ENCODE assay signal across 16 mouse cellular contexts in genomic region chr7:52467135-52467534, GRCm38 (mm10).
DNase-seq lines count a peak whose midpoint lies in the region; ATAC-seq and TF ChIP-seq lines count a peak whose summit lies in the region.
"Had no signal": no experiment of that assay in that cellular context is flagged by ENCODE, and none has a peak within 500 bp of the region (broad histone marks: within the 10 kb centered on the region; RNA-seq: fewer than 3 reads in every experiment).

No protein-coding gene starts in this region.

- H3K27me3 ChIP-seq in forebrain, postnatal 0 days (ENCODE audit: insufficient read depth, low read length): no peaks in the 10 kb centered on the region
- H3K27me3 ChIP-seq in forebrain, embryonic 12.5 days: no peaks in the 10 kb centered on the region
- H3K27me3 ChIP-seq in E14TG2a.4 (ENCODE audit: insufficient read depth, low read length): no peaks in the 10 kb centered on the region
- H3K27me3 ChIP-seq in thymus, adult 2 months (ENCODE audit: control insufficient read depth, insufficient read depth, low read length): no peaks in the 10 kb centered on the region
- H3K27me3 ChIP-seq: embryonic facial prominence, embryonic 15.5 days had no signal

- no peak overlapping the region for H3K4me2 ChIP-seq in forebrain, postnatal 0 days (ENCODE audit: low read depth)
- H3K4me2 ChIP-seq in forebrain, embryonic 12.5 days: no peak overlapping the region
- H3K4me2 ChIP-seq: embryonic facial prominence, embryonic 15.5 days had no signal

- no peak for ATAC-seq in forebrain, postnatal 0 days
- ATAC-seq in forebrain, embryonic 12.5 days (ENCODE audit: low FRiP score): no peak
- ATAC-seq: activated CD4-positive, CD25-positive, alpha-beta regulatory T cell, adult 4 months; forebrain, embryonic 16.5 days; inflammation-experienced regulatory T-cells, adult 6 months had no signal

- peak; percentile 11 for DNase-seq in forebrain, postnatal 0 days
- DNase-seq in left cerebral cortex, adult 2 months (ENCODE audit: extremely low spot score in 1 of 2, low spot score in 2 of 2): no peak
- no peak for DNase-seq in left cerebral cortex, adult 18-20 months (ENCODE audit: low spot score in 2 of 2)
- DNase-seq in forelimb bud, embryonic 11.5 days (ENCODE audit: low read depth, low spot score): peak; percentile 1
- no peak for DNase-seq in thymus, adult 2 months
- DNase-seq in layer of hippocampus, postnatal 10 days (ENCODE audit: low spot score in 2 of 2): no peak
- DNase-seq: cerebellum, adult 8-10 months; heart, postnatal 10 days; lung, adult 18-20 months; thymus, postnatal 25 days had no signal

- intact Hi-C loops in left cerebral cortex, adult 2 months (cut with DNase I): no loop called here

- no peak overlapping the region for H3K9ac ChIP-seq in forebrain, postnatal 0 days
- H3K9ac ChIP-seq in forebrain, embryonic 12.5 days: no peak overlapping the region
- H3K9ac ChIP-seq: embryonic facial prominence, embryonic 15.5 days had no signal

- H3K27ac ChIP-seq in forebrain, postnatal 0 days (ENCODE audit: low read depth, low read length): no peak overlapping the region
- H3K27ac ChIP-seq in forebrain, embryonic 12.5 days: no peak overlapping the region
- no peak overlapping the region for H3K27ac ChIP-seq in left cerebral cortex, adult 2 months
- no peak overlapping the region for H3K27ac ChIP-seq in thymus, adult 2 months (ENCODE audit: control insufficient read depth, insufficient read depth, low read length)
- H3K27ac ChIP-seq: embryonic facial prominence, embryonic 15.5 days had no signal

- no peak overlapping the region for H3K4me3 ChIP-seq in forebrain, postnatal 0 days (ENCODE audit: low read depth, low read length)
- no peak overlapping the region for H3K4me3 ChIP-seq in forebrain, embryonic 12.5 days (replicated peaks)
- no peak overlapping the region for H3K4me3 ChIP-seq in left cerebral cortex, adult 2 months
- H3K4me3 ChIP-seq in E14TG2a.4 (replicated peaks; ENCODE audit: low read length): no peak overlapping the region
- no peak overlapping the region for H3K4me3 ChIP-seq in thymus, adult 2 months (ENCODE audit: control insufficient read depth, insufficient read depth, low read length)
- H3K4me3 ChIP-seq: embryonic facial prominence, embryonic 15.5 days had no signal

- H3K9me3 ChIP-seq in forebrain, postnatal 0 days (ENCODE audit: low read length): no peaks in the 10 kb centered on the region
- H3K9me3 ChIP-seq in forebrain, embryonic 12.5 days: no peaks in the 10 kb centered on the region
- no peaks in the 10 kb centered on the region for H3K9me3 ChIP-seq in E14TG2a.4 (ENCODE audit: low read length)
- H3K9me3 ChIP-seq: embryonic facial prominence, embryonic 15.5 days had no signal

- H3K36me3 ChIP-seq in forebrain, postnatal 0 days (ENCODE audit: insufficient read depth): no peaks in the 10 kb centered on the region
- H3K36me3 ChIP-seq in forebrain, embryonic 12.5 days (replicated peaks): no peaks in the 10 kb centered on the region
- H3K36me3 ChIP-seq in E14TG2a.4 (ENCODE audit: insufficient read depth, low read length): no peaks in the 10 kb centered on the region
- H3K36me3 ChIP-seq in thymus, adult 2 months (ENCODE audit: control insufficient read depth, insufficient read depth, low read length): no peaks in the 10 kb centered on the region
- H3K36me3 ChIP-seq: embryonic facial prominence, embryonic 15.5 days had no signal

- H3K4me1 ChIP-seq in forebrain, postnatal 0 days (ENCODE audit: insufficient read depth): no peaks in the 10 kb centered on the region
- no peaks in the 10 kb centered on the region for H3K4me1 ChIP-seq in forebrain, embryonic 12.5 days
- H3K4me1 ChIP-seq in E14TG2a.4 (replicated peaks; ENCODE audit: low read depth, low read length): no peaks in the 10 kb centered on the region
- no peaks in the 10 kb centered on the region for H3K4me1 ChIP-seq in thymus, adult 2 months (replicated peaks; ENCODE audit: control insufficient read depth, insufficient read depth, low read length)
- H3K4me1 ChIP-seq: embryonic facial prominence, embryonic 15.5 days had no signal

- TF ChIP-seq CTCF in forebrain, postnatal 0 days (IDR thresholded peaks at IDR 0.05; ENCODE audit: low read depth): peak; percentile 48; the same call in 1 of the 2 replicates
- TF ChIP-seq CTCF in left cerebral cortex, adult 2 months (IDR thresholded peaks at IDR 0.05): peak; percentile 24
- TF ChIP-seq CTCF in E14TG2a.4 (conservative IDR thresholded peaks at IDR 0.05; ENCODE audit: low read length): peak; percentile 16; the same call in 1 of the 2 replicates
- no peak for TF ChIP-seq CTCF in thymus, adult 2 months (IDR thresholded peaks at IDR 0.05; ENCODE audit: borderline replicate concordance, control insufficient read depth, extremely low read depth, insufficient read depth, low read length, poor library complexity)

- no peak for TF ChIP-seq POLR2A in thymus, adult 2 months (IDR thresholded peaks at IDR 0.05; ENCODE audit: control insufficient read depth, extremely low read depth, insufficient read depth, low read length, poor library complexity)

Comparison
In these comparisons a context has a peak if more than half of its experiments do, and no peak if none do; other contexts are left out.
1. DNase-seq: peak in forebrain, postnatal 0 days (single experiment) and forelimb bud, embryonic 11.5 days (single experiment); none in left cerebral cortex, adult 2 months (0 of 2), left cerebral cortex, adult 18-20 months (0 of 2), thymus, adult 2 months (single experiment) and layer of hippocampus, postnatal 10 days (0 of 2).